Mouse (Mus musculus) induced T-regulatory cell, adult 2 months (primary cell): ENCODE measurements around the gene Alg5.
"Not testable (repeated sequence)": the region's sequence is repeated elsewhere in the genome, so short reads cannot be mapped to it uniquely, and the experiment has no call there.

ENCODE experiments used
- DNase-seq: peaks from one replicate; pipeline ENCODE4 v3.0.0-alpha.2; 2012; ENCODE audit warnings: low read depth

Gene Alg5

DNA sequence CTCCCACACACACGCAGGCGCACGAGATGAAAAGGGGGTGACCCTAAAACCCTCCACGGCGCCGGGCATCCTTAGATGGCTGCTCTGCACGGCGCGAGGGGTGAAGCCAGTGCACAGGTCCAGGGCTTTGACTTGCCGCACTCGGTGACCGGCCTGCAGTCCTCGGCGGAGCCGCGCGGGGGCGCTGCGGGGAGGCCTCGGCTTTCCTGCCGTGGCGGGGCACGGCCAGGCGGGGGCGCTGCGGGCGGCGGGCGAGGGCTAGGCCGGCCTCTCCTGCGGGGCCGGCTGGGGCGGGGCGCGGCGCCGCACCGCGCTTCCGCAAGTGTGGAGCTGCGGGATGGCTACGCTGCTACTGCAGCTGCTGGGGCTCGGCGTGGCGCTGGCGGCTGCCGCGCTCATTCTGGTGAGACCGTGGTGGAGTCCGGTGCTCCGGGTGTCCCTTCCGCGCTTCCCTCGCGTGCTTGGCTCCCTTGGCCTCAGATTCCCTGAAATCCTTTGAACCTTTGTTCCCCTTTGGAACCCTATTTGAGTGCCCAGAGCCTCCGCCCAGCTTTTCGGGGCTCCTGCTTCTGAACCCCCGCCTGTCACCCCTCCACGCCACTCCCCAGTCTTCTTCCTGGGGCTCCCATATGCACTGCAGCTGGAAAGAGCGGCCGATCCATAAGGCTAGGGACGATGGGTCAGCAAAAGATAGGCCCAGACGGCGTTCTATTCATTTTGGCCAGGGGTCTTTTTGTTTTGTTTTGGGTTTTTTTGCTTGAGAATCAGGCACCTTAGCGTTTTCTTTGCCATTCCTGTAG lies at the start of gene Alg5, which contains the start of gene Exosc8:
Gene Alg5, plus strand, starts transcription at position 293 of the 800 bp plus-strand sequence.
Gene Exosc8, minus strand, starts transcription at position 147 of the 800 bp plus-strand sequence.
- peak; percentile 90 for DNase-seq

DNA sequence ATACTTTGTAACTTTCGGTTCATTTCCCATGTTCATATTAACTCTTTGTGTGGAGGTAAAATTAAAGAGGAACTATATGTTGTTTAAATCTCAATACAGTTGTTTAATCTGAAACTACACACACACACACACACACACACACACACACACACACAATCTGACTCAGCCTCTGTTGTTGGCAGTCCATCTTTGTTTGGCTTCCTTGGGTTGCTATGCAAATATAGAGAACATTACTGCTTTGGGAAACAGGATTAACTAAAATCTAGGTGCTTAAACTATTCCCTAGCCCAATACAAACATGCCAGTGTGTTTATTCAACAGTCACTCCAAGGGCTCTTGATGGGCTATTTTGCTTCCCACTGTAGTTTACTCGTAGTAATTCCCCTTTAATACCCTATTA lies 48.1 kb upstream of the Alg5 start:
- DNase-seq = no peak

DNA sequence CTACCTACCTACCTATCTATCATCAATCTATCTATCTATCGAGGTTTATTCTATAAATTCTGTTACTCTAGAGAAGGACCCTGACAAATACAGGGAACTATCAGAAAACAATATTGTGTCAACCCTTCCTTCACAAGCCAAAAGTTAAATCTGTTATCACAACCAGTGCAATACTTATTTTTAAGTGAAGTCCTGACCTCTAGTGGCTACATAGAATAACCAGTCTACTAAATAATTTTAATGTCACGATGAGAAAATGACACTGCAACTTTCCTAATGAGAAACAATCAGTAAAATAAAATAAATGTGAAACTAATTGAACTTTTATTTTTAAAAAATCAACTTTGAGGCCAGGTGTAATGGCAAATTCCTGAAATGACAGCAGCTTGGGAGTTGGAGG lies 46.2 kb upstream of the Alg5 start:
- DNase-seq = peak; percentile 55

DNA sequence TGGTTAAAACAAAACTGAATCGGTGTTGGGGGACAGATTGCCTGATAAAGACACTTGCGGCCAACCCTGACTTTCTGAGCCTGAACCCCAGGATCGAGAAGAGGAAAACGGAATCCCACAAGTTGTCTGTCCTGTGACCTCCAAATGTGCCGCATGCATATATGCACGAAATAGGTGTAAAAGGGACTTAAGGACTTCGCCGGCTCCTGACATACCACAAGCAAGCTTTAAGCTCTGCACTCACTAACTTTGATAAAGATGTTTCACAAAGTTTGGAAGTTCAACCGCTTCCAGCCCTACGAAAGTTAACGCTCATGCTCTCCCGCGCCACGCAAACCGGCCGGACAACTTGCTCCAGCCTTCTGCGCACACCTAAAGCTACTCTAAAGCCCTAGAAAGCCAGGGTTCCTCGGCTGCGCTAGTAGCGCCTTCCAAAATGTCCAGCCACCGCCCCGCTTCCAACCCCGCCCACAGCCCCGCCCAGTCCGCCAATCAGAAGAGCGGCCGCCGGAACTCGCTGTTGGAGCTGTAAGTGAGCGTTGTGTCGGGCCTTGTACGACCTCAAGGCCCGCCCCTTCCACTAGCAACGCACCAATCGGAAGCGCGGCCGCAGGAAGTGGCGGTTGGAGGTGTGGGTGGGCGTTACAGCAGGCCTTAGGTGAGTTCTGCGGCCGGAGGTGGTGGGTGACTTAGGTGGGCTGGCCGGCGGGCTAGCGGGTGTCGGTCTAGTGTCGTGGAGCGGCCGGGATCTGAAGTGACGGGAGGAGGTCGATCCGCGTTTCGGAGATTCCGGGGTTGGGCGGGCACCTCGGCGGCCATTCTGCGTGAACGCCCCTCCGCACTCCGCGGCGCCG lies 42.9 kb upstream of the Alg5 start, which contains the start of gene Supt20:
Gene Supt20, plus strand, starts transcription at position 606 of the 854 bp plus-strand sequence.
- DNase-seq = peak; percentile 96

DNA sequence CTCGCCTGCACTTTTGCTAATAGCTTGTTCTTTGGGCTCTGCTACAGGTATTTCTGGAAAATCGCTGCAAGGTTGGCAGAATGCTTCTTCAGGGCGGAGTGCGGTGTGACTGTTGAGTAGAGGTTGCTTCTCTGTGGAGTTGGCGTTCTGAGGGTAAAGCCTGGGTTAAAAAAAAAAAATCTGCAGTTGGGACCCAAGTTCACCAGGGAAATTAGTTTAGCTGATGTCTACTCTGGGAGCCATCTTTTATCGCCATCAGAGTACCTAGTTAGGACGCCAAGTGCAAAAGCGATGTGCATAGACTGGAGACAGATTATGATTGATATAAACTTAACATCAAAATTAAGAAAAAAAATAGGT lies 42.3 kb upstream of the Alg5 start:
- no peak for DNase-seq

DNA sequence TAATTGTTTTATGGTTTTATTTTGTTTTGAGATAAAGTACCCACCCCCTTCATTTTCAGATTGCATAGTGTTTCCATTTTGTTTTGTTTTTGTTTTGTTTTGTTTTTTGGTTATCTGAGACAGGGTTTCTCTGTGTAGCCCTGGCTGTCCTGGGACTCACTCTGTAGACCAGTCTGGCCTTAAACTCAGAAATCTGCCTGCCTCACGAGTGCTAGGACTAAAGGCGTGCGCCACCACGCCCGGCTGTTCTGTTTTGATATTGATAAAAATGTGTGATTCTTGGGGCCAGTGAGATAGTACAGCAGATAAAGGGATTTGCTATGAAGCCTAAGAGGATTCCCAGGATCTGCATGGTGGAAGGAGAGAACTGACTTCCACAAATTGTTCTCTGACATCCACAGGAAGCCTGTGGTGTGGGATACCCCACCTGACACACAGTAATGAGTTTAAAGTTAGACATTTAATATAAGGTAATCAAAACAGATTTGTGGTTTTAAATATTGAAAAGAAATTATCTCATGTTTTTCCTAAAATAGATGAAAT lies 35.5 kb upstream of the Alg5 start:
- no peak for DNase-seq

DNA sequence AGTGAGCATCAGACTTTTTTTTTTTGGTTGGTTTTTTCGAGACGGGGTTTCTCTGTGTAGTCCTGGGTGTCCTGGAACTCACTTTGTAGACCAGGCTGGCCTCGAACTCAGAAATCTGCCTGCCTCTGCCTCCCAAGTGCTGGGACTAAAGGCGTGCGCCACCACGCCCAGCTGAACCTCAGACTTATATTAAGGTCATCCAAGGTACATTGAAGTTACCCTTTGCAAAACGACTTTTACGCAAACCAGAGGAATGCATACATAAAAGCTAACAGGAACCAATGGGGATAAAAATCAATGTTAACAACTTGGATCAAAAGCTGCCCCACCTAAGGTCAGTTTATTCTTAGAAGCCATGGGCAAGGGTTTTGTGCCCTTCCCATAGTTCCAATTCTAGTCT lies 31.2 kb upstream of the Alg5 start:
- DNase-seq = not testable (repeated sequence)

DNA sequence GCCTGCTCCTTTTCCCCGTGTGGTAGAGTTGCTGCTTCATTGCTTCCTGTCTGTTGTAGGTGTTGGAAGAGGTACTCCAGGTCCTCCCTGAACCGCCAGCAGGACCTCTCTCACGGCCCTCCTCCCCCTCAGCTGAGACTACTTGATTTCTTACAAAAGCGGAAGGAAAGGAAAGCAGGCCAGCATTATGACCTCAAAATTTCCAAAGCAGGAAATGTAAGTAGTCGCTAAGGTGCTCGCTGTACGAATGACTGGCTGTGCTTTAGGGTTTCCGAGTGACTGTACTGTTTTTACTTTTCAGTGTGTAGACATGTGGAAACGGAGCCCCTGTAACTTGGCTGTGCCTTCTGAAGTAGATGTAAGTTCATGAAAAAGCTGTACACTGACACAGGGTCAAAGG lies 26.4 kb upstream of the Alg5 start:
- DNase-seq = peak; percentile 82

DNA sequence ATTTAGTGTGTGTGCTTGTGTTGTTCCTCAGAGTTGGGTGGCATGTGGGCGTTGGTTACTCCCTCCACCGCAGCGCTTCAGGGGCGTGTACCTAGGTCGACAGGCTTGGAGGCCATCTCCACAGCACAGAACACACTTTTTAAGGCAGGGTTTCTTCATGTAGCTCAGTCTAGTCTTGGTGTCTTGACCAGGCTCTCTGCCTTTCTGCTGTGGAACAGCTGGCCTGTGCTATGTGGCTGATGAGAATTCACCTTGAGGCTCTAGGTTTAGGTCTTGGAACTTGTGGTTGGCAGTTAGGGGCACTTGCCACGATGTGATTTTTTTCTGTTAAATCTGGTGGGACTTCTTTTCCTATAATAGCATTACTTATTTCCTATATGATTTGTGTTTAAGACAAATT lies 21.1 kb upstream of the Alg5 start, which contains the start of gene Gm21958:
Gene Gm21958, minus strand, starts transcription at position 101 of the 400 bp plus-strand sequence.
- no peak for DNase-seq

DNA sequence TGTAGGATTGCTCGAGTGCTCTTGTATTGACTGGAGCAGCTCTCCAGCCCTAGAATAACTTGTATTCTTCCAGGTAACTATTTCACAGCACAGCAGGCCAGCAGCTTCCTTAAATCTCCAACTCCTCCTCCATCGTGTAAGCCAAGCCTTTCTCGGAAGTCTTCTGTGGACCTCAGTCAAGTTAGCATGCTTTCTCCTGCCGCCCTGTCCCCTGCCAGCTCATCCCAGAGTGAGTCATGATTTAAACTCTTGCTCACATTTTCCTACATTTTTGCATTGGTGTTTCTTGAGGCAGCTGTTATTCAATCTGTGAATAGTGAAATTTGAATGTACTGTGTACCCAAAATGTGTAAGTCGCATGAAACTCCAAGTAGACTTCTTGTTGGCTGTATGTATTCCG lies 19.9 kb upstream of the Alg5 start:
- no peak for DNase-seq

DNA sequence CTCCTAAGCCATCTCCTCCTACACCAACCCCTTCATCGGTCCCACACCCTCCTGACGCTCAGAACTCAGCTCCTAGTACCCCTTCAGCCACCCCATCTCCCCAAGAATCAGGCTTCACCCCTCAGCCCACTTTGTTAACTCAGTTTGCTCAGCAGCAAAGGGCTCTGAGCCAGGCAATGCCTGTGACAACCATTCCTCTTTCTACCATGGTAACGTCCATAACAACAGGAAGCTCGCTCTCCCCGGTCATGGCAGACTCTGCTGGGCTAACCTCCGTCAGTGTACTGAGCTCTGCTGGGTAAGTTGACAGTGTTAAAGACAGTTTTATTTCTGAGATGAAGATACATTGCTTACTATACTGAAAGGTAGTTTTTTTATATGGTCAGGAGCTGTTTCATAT lies 18.0 kb upstream of the Alg5 start:
- DNase-seq = no peak

DNA sequence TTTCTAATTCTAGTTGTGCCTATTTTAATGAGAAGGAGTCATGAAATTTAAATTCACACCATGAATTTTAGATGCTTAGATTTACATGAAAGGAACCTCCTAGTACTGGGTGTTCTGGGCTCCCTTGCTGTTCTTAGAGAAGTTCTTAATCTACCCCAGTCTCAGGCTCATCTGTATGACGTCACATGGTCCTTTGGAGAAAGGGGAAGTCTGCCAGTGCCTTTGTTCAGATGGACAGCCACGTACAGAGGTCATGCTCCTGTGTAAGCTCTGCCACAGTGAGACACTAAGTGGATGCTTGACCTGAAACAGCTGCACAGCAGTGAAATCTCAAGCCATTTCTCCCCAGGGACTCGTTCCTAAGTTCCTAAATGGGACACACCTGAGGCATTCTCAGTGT lies 16.4 kb upstream of the Alg5 start:
- no peak for DNase-seq

DNA sequence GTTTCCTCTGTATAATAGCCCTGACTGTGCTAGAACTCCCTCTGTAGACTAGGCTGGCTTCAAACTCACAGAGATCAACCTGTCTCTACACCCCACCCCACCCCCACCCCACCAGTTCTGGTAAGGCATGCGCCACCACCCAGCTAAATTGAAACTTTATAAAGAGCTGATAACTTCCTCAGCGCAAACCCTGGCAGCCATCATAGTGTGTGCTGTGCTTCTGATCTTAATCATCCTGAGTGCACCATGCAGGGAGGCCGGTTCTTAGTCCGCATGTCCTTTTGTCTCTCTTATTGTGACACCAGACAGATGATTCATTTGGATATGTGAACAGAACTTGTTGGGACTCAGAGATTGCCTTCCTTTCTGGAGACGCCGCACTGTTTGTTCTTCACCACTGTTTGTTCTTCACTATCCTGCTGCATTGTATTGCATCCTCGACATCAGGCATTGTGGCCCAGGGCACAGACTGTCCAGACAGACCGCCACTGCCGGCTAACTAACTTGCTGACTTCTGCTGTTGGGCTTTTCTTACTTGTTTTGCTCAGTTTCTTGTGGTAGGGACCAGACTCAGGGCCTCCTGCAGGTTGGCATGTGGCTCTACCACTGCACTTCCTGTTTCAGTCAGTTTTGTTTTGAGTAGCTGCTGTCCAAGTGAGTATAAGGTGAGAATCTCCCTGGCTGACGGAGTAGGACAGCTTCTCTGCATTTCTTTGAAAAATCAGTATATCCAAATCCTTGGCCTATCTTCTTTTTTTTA lies 11.4 kb upstream of the Alg5 start:
- peak; percentile 89 for DNase-seq

DNA sequence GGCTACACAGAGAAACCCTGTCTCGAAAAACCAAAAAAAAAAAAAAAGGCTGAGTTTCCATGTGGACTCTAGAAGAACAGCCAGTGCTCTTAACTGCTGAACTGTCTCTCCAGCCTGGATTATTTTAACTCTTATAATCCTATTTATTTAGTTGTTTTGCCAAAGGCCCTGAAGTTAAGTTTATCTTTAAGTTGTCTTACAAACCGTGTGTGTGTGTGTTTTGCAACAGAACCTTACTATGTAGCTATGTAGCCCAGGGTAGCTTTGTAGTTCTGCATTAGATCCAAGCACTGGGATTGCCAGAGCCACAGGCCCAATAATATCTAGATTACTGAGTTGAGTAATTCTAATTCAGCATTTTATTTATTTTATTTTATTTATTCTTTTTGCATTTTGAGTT lies 10.0 kb upstream of the Alg5 start:
- peak; percentile 30 for DNase-seq

DNA sequence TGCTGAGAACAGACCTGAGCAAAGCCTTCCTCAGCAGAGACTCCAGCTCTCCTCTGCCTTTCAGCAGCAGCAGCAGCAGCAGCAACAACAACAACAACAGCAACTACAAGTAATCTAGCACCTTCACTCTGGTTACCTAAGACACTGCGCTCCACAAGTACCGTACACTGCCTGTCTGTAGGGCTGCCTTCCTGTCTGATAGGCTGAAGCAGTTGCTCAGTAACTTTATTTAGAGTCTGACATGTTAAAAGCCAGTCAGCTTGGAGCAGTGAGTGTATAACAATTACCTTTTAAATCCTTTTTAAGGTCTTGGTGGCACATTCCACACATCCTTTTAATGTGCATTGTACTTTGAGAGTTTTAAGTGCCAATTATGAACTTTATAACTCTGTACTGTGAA lies 7.8 kb upstream of the Alg5 start:
- DNase-seq = peak; percentile 52

DNA sequence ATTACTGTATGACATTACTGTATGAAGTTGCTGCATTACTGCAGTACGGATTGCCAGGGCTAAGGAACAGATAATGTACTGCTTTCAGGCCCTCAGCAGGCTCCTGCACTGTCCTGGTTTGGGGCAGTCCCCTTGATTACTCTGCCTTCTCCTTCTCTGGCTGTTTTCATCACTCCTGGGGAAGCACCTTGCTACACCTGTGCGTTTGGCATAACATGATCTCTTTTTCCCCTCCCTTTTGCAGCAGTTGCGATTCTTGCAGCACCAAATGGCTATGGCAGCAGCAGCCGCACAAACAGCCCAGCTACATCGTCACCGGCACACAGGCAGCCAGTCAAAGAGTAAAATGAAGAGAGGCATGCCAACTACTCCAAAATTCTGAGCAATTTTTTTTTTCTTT lies 7.2 kb upstream of the Alg5 start:
- peak; percentile 56 for DNase-seq

DNA sequence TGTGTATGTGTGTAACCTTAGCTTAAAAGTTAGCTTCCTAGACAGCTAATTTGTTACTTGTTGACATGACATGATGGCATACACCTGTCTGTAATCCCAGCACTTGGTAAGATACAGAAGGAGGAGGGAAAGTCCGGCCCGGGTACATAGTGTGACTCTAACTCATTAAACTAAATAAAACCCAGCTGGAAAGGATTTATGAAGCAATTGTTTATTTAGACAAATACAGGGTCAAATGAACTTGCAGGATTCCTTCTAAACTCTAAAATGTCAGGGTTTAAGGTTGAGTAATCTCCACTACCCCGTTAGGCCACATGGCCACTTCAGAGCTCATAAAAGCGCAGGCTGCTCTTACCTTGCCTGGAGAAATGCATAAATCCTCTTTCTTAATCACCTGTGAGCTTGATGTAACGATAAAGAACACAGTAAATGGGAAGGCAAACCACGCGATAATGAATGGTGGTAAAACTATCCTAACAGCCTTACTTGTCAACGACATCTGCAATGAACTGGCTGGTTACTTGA lies 3.7 kb upstream of the Alg5 start:
- DNase-seq = no peak

DNA sequence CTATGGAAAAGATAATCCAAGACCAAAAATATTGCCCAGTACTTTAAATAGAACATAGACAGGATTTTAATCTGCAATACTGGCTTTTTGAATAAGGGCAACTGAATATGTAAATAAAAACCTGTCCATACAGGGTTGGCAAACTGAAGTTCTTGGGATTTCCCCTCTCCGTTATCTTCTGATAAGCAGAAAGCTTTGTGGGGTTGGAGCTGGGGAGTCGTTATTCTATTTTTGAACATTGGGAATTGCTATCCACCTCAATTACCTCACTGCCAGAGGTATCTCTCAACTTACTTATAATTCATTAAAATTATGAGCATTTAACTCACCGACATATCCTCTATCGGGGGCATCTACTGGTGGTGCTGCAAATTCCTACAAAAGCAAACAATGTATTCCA lies 3.0 kb upstream of the Alg5 start:
- DNase-seq = no peak

DNA sequence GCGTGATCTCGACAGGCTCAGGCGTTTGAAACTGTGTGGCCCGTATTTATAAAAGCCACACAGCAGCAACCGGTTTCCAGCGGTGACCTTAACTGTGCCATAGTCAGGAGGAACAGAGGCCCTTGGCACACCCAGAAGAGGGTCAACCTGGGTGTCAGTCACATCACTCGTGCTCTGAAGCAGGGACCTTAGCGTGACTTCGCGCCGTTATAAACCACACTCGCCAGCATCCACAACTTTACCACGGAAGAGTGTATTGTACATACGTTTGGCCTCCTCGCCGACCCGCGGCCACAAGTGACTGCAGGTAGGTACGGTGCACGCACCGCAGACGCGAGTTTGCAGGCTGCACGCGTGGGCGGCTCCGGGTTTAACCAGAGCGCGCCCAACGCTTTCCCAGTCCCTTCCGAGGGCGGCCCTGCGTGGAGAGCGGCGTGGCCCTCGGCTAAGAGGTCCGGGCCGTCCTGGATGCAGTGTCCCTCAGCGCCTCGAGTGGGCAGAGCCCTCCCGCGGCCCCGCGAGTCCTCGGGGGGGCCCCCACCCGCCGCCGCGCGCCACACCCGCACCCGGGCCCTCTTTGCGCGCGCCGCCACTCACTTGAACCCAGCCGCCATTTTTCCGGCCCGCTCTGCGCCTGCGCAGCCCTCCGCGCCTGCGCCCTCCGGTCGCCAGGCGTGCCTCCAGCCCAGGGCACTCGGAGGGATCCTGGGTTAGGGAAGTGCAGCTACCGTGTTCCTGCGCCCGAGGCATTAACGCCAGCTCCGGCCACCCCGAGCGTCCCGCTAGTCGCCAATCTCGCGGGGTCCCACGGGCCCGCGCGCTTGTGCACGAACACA lies 710 bp upstream of the Alg5 start:
- DNase-seq = peak; percentile 94

DNA sequence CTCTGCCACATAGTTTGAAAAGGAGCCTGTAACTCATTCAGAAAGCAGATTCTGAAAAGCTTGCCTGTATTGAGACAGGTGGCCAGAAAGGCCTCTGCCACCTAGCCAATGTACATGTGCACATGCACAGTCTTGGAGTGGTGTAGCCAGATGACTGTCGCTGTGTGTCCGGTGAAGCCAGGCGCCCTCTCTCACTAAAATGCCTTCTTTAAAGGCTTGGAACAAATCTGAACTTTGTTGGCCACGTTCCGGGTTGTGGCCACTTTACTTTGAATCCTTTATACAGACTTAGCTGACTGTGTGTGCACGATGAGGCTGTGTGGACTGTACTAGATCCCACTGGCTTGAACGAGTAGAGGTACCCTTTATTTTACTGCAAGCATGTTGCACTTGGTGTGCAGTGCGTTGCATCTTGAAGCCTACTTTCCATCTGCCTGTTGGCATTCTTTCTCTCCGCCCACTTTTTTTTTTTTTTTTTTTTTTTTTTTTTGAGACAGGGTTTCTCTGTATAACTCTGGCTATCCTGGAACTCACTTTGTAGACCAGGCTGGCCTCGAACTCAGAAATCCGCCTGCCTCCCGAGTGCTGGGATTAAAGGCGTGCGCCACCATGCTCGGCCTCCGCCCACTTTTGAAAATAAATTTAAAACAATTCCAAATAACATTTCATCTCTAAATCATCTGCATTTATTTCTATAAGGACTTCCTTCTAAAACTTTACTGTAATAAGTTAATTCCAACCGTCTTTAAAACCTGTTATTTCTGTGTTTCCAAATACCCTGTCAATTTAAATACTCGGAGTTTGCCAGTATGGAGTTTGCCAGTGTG lies 975 bp downstream of the Alg5 start:
- DNase-seq = peak; percentile 52
